Mouse (Mus musculus): ENCODE data around the gene Mcoln1.

Mcoln1 gene

DNA sequence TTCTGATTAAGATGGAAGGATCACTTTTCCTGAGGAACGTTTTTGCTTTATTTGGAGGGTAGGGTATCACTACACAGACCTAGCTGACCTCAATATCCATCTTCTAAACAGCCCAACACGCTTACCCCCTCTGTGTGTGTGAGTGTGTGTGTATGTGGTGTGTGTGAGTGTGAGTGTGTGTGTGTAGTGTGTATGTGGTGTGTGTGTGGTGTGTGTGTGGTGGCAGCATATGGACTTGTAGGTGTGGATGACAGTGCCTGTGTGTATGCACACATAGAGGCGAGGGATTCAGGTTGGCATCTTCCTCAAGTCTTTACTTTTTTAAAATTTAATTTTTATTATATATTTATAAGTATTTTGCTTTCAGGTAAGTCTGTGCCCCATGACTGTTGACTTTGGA lies 1.7 kb upstream of the Mcoln1 start:
- in situ Hi-C loops (cut with MseI, MboI): no loop called here

DNA sequence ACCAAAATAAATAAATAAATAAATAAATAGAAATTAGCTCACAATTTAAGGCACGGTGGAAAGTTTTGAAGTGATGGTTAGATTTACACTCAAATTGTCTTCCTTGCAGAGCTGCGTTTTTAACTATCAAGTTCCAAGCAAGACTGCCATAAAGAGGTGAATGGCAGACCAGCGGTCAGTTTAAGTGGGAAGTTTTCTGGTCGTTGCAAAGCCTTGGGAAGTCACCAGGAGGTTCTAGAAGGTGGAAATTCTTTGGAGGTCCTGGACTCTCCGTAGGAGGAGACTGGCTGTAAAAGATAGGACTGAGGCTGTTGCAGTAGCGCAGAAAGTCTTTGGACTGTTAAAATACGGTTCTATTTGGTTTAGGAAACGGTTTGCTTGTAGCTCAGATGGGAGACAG lies 506 bp upstream of the Mcoln1 start:
- in situ Hi-C loops (cut with MseI, MboI): no loop called here

DNA sequence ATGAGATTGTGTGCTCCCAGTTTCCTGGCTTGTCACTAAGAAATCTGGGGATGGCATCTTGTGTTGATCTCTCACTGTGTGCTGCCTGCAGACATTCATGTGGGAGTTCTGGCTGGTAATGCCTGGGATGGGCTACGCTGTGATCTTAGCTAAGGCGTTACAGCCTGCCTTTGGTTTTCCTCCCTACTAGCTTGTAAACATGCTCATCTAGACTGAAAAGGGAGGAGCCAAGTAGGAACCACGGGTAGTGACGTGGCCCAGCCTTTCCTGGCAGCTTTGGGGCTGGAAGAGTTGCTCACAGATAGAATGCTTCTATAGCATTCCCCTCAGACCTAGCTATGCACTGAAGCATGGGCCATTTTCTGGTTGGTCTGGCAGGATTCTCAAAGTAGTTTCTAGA lies 2.0 kb downstream of the Mcoln1 start:
- in situ Hi-C loops (cut with MseI, MboI): no loop called here

DNA sequence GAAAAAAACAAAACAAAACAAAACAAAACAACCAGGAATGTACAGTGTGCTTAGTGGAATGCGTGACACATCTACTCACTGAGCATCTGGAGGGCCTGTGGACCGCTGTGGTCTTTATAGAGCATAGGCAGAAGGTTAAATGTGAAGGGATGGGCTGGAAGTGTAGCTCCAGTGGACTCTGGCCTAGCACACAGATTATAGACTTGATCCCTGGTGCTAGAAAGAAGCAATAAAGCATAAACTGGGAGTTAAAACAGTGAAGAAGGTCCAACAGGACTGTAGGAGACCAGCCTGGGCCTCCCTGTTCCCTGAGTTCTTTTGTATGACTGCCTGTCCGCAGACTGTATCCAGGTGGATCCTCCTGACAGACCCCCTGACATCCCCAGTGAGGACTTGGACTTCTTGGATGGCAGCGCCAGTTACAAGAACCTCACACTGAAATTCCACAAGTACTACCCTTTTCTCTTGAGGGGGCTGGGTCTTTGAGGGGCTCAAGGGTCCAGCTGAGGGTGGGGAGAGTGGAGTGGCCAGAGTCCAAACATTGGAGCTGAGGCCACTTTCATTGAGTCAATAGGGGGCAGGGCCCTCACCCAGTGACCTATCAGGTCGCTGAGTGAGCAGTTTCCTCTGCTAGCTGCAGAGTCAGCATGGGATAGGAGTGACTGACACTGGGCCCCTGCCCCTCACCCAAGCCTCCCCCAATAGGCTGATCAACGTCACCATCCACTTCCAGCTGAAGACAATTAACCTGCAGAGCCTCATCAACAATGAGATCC lies 7.9 kb downstream of the Mcoln1 start:
- in situ Hi-C loops (cut with MseI, MboI): no loop called here

DNA sequence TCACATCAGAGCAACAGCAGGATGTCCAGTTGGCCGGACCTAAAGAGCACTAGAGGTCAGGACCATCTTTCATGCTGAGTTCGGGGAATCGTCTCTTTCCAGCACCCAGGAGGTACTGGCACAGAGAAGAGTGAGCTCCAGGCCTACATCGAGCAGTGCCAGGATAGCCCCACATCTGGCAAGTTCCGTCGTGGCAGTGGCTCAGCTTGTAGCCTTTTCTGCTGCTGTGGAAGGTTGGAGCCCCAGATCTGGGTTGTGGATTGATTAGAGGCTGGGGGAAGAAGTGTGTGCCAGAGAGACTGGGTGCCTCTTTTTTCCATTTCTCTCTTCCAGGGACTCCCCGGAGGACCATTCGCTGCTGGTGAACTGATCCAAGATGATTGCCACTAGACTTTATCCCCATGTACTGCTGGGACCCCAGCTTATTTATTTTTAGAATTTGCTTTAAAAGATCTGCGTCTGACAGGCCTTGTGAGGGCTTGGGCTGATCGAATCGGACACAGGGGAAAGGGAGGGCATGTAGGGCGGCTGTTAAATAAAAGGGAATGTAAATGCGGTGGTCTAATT lies 14.5 kb downstream of the Mcoln1 start:
- in situ Hi-C loops (cut with MseI, MboI): no loop called here

DNA sequence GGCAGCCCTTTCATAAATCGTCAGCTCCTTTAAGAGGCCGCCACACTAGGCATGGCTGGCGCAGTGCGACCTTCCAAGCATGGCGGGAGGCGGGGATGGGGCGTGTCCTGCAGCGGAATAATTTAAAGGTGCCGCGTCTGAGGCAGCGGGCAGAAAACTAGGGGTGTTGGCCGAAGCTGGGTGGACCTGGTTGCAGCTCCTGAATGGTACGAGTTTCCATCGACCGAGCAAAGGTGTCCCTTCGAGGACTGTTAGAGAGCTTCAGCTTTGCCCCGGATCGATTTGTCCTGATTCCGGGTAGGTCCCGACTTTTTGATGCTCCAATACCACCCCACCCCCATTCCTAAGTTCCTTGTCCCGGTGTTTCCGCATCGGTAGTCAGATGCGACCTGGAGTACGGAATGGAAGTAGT lies 15.0 kb downstream of the Mcoln1 start, which contains the start of gene Pnpla6:
TSS of gene Pnpla6 (plus strand) at position 125 of the 412 bp plus-strand sequence.
- in situ Hi-C loops (cut with MseI, MboI): no loop called here

DNA sequence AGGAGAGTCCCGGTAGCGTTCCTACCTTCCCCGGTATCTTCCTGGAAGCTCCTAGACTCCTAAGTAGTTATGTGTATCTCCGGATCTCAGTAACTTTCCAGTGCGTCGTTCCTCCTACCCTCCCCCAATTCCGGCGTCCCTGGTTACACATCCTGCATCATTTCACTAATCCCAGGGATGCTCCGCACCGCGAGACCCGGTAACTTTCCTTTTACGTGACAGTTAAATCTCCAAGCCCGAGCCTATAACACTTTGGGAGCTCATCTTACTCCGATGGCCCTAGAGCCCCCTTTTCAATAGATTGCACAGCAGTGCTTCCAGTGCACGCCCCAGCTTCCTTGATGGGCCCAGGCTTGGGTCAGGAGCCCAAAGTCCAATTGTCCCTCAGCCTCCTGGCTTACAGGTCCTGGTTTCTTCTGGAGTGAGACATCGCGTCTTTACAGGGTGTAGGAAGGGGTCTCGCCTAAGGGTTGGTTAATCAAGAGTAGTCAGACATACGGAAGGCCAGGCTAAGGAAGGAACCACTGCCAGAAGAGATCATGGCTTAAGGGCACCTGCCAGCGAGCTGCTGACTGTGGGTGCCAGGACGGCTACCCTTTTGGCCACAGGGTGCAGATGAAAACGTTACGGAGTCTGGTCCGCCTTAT lies 15.6 kb downstream of the Mcoln1 start:
- in situ Hi-C loops (cut with MseI, MboI): no loop called here

DNA sequence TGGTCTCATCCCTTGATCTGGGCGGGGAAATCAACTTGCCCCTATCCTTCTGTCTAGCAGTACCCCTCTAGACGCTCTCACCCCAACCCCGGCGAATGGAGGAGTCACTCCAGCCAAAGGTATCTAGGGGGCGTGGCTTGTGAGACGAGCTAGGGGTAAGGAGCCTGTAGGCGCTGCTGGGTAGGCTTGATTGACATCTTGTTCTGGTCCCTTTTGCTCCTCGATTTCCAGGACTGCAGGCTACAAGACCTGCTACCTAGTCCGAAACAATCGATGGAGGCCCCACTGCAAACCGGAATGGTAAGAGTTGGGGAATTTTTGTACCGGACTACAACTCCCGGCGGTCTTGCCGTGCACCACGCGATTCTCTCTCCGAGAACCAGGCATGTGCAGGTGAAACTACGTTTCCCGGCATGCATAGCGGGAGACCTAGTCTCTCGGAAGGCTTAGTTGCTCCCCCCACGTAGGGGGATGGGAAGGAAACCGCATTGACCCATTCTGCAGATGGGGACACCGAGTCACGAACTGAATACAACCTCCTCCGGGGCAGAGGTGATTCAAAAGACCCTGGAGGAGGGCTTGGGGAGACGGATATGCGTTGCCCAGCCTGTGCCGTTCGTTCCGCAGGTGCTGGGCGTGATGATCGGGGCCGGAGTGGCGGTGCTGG lies 16.3 kb downstream of the Mcoln1 start:
- in situ Hi-C loops (cut with MseI, MboI): no loop called here

DNA sequence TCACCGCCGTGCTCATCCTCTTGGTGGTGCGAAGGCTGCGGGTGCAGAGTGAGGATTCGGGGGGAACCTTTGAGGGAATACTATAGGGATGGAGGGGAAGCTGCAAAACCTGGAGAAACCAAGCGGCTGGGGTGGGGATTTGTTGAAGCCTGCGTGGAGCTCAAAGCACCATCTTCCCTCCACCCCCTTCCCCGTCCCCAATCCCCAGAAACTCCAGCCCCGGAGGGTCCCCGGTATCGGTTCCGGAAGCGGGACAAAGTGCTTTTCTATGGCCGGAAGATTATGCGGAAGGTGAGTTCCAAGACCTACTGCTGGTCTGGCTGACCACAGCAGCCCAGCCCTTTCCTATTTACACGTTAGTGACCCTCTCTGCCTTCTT lies 16.8 kb downstream of the Mcoln1 start:
- in situ Hi-C loops (cut with MseI, MboI): no loop called here

DNA sequence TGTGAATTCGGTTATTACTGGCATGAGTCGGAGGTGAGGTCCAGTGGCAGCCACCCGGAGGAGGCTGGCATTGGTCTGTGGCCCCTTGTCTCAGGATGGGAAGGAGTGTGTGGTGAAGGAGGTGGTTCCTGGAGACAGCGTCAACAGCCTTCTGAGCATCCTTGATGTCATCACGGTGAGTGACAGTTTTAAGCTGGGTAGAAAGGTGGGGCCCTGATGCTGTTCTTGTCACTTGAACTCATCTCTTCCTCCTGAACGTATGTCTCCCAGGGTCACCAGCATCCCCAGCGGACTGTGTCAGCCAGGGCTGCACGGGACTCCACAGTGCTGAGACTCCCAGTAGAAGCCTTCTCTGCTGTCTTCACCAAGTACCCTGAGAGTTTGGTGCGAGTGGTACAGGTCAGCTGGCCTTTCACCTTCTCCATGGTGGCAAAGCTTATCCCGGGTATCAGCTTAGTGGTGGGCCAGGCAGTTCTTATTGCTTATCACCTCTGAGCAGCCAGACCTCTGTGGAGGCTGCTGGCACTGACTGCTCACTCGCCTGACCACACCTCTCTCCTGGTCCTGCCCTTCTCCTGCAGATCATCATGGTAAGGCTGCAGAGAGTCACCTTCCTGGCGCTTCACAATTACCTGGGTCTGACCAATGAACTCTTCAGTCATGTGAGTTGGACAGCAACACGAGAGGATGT lies 21.9 kb downstream of the Mcoln1 start:
- in situ Hi-C loops (cut with MseI, MboI): no loop called here

DNA sequence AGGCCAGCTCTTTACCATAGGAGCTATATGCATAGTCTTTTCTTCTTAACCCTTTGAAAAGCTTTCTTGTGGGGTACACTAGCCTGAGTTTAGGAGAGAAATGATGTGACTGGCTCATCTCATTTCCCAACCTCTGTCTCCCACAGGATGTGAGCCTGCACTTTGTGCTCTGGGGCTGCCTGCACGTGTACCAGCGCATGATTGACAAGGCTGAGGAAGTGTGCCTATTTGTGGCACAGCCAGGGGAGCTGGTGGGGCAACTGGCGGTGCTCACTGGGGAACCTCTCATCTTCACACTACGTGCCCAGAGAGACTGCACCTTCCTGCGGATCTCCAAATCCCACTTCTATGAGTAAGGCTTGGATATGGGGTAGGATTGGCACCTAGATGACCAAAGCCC lies 30.6 kb downstream of the Mcoln1 start:
- in situ Hi-C loops (cut with MseI, MboI): no loop called here

DNA sequence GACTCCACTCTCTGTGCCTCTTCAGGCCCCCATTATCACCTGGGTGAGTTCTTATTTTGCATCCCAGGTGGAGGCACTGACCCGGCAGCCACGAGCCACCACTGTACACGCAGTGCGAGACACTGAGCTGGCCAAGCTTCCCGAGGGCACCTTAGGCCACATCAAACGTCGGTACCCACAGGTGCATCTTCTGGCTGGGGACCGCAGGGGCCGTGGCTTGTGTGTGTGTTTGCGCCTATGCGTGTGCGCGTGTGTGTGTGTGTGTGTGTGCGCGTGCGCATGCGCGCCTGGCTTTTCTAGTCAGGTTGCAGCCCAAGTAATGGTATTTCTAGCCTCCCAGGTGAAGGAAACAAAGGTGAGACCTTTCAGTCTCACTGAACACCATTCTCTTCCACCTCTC lies 31.7 kb downstream of the Mcoln1 start:
- in situ Hi-C loops (cut with MseI, MboI): no loop called here

DNA sequence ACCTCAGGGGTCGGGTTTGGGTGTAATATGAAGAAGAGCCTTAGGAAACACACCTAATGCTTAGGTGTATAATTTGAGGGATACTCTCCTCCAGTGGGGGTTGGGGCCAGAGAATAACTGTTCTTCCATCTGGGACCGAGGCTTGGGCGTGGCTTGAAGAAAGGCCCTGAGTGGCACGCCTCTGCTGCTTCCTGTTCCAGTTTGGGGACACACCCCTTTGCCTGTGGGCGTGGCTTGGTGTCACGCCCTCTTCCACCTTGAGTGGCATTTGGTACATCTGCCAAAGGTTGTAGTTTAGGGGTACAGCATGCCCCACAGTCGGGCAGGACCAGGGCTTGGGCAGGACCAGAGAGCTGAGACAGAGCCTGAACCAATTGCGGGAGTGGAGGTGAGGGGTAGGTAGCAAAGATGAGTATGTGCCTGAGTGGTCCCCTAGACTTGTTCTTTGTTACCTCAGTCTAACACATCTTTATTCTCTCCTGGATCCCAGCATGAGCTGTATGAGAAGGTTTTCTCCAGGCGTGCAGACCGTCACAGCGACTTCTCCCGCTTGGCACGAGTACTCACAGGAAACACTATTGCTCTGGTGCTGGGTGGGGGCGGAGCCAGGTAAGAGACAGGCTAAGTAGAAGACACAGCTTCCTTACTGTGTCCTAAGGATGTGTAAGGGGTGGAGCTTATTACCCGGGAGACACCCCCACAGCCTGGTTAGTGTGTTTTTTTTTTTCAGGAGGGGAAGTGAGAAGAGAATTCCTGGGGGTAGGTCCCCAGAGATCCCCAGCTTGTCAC lies 36.0 kb downstream of the Mcoln1 start:
- in situ Hi-C loops (cut with MseI, MboI): no loop called here

DNA sequence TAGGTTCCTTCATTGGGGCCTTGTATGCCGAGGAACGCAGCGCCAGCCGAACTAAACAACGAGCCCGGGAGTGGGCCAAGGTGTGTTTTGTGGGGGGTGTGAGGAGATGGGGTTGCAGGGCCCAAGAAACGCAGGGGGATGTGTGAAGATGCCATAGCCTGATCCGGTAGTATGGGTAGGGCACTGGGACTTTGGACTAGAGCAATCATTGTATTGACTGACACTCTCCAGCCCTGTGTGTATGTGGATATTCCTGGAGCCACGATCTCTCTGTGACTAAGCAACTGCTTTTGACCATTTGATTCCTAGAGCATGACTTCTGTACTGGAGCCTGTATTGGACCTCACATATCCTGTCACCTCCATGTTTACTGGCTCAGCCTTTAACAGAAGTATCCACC lies 36.7 kb downstream of the Mcoln1 start:
- in situ Hi-C loops (cut with MseI, MboI): no loop called here

DNA sequence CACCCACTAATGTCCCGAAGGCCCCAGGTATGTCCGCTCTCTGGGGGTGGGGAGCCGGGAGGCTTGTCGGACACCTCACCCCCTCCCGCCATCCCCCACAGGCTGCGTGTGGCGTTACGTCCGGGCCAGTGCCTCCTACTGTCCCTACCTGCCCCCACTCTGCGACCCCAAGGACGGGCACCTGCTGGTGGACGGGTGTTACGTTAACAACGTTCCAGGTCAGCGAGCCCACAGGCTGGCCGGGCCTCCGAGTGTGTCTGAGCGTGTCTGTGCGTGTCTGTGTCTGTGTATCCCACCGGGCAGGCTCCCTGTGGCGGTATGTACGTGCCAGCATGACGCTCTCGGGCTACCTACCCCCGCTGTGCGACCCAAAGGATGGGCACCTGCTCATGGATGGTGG lies 37.4 kb downstream of the Mcoln1 start:
- in situ Hi-C loops (cut with MseI, MboI): no loop called here

DNA sequence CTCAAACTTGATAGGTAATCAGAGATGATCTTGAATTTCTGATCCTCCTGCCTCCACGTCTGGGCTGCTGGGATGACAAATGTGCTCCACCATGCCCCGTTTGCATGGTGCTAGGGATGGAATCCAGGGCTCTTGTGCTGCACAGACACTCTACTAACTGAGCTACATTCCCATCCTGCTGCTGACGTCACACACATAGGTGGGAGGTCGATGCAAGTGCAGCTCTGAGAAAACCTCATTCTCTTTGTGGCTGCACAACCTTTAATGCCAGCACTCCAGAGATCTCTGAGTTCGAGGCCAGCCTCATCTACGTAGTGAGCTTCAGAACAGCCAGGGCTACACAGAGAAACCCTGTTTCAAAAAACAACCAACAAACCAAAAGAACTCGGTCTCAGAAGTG lies 38.9 kb downstream of the Mcoln1 start:
- in situ Hi-C loops (cut with MseI, MboI): no loop called here

DNA sequence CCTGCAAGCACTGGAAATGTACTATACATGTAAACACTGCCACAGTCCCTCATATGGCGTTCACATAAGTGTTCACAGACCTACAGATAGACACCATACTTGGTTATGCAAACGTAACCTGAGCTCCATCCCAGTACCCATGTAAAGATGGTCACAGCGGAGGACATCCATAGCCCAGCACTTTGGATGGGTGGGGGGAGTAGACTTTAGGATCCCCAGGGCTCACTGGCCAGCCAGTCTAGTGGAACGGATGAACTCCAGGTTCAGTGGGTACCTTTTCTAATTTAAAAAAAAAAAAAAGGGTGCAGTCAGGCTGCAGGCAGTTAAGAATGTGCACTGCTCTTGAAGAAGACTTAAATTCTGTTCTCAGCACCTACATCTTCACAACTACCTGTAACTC lies 39.8 kb downstream of the Mcoln1 start:
- in situ Hi-C loops (cut with MseI, MboI): no loop called here

DNA sequence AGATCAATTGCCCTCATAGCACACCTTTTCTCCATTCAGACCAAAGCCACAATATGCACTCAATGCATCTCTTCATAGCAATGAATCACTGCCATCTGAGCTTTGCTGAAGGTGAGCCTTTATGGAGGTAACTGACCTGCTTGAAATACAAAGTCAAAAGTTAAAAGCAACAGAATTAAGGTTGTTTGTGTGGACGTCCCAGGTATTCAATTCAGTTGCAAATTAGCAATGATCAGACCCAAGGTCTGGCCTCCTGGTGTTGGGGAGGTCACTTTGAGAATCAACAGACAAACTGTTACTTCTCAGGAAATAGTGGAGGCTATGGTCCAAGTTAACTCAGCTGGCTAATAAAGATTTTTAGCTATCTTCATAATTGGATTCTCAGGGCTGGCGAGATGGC lies 46.3 kb downstream of the Mcoln1 start:
- in situ Hi-C loops (cut with MseI, MboI): loop anchor here in 1 of 2 experiments (5.0 kb wide), 1 partner anchor 51 kb away; no protein-coding TSS in a partner anchor

DNA sequence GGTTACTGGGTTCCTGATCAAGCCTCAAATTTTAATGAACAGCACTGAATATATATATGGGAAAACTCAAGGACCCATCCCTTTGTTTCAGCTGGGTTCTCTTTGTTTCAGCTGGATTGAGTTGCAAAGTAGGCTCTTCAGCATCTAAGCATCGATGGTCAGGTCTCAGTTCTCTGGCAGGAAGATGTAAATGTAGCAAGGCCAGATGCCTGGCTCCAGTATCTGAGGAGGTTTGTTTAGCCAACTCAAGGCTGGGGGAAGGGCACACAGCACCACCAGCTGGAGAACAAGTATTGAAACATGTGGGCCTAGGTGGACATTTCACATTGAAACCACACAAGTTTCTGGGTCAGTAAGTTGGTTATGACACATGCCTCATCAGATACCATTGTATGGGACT lies 52.0 kb downstream of the Mcoln1 start:
- in situ Hi-C loops (cut with MseI, MboI): no loop called here

DNA sequence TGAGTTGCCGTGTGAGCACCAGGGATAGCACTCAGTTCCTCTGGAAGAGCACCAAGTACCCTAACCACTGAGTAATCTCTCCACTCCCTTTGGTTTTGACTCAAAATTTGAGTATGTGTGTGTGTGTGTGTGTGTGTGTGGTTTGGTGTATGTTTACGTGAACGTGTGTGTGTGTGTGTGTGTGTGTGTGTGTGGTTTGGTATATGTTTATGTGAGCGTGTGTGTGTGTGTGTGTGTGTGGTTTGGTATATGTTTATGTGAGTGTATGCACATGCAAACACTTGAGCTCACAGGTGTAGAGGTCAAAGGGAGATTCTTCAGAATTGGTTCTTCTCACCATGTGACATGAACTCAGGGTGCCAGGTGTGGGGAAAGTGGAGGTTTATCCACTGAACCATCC lies 55.9 kb downstream of the Mcoln1 start:
- in situ Hi-C loops (cut with MseI, MboI): no loop called here
